Mouse (Mus musculus) cortical plate, adult 2 months (tissue): ENCODE data around the gene Arhgef3.

ENCODE experiments used
- CTCF ChIP-seq: fragments of 200-500 bp; IDR thresholded peaks from 2 replicates; pipeline ENCODE4 v1.5.1; 2011; ENCODE audit warnings: mild to moderate bottlenecking, control low read depth, low read length; ENCODE audit not compliant: insufficient read depth; ENCODE audit errors: extremely low read depth
- POLR2A ChIP-seq: fragments of 200-500 bp; IDR thresholded peaks from 2 replicates; pipeline ENCODE4 v1.6.1; 2011; ENCODE audit warnings: mild to moderate bottlenecking, low read length, control low read depth; ENCODE audit not compliant: insufficient read depth; ENCODE audit errors: extremely low read depth

GRCm38 (mm10) chr14:27357139-27357538, 242.4 kb downstream of the Arhgef3 start:
- no peak for TF ChIP-seq CTCF
- no peak for TF ChIP-seq POLR2A
